Comparison of ENCODE assay signal across 8 mouse cellular contexts in the genomic region with DNA sequence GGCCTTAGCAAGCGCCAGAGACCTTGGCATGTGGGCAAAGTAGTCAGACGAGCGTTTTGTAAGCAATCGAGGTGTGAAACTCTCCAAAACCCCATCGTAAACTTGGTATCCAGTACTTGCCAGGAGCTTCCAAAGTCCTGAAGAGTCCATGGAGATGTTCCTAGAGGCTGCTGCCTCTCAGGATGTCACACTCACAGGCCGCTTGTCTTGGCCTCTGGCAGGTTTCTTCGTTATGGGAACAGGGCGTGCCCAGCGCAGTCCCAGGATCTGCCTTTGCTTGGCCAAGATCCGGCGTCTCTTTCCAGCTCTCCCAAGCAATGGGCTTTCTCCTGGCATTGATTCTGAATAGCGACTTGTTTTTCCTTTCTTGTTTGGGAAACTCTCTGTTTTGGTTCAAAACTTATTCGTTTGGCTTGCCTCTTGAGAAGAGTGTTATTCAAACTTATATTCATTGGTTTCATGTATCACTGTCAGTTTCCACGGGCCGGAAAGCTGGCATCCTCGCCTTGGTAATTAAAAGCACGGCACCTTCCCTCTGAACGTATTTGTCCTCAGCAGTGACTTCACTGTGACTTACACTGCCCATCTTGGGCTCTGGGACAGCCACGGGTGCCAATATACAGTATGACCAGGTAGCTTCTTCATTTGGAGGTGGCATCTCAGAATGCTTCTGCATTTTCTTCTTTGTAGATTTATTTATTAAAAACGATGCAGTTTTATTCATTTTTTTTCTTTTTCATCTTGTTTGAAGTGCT. TPM values are rescaled to one million over a fixed set of nuclear protein-coding genes. Genes with fewer than 3 reads are reported as not detected.
A peak's percentile ranks its signal among the peaks of the same experiment; 100 is the strongest.
DNase-seq lines count a peak whose midpoint lies in the region; ATAC-seq and TF ChIP-seq lines count a peak whose summit lies in the region.

No protein-coding gene starts in this region.

- 17% methylated on average over 20 of the region's 20 CpGs for WGBS in limb, embryonic 10.5 days
- 19% methylated on average over 20 of the region's 20 CpGs for WGBS in midbrain, embryonic 12.5 days

- no peak for ATAC-seq in G1E (ENCODE audit: extremely low read depth, insufficient number of reproducible peaks, low FRiP score, poor library complexity, severe bottlenecking)
- peak; percentile 54; the same call in 1 of the 2 replicates for ATAC-seq in erythroid progenitor cell, adult 5-6 weeks (replicated peaks; ENCODE audit: low FRiP score, poor library complexity, severe bottlenecking)
- ATAC-seq in midbrain, embryonic 12.5 days (ENCODE audit: low FRiP score, low read depth) = no peak

- peak overlapping the region; percentile 75 for H3K9ac ChIP-seq in midbrain, embryonic 12.5 days (replicated peaks)

- H3K4me3 ChIP-seq in G1E (ENCODE audit: low read depth, low read length) = peak overlapping the region; percentile 92
- H3K4me3 ChIP-seq in limb, embryonic 10.5 days = peak overlapping the region; percentile 82
- peak overlapping the region; percentile 85 for H3K4me3 ChIP-seq in midbrain, embryonic 12.5 days

- no peaks in the 10 kb centered on the region for H3K9me3 ChIP-seq in G1E (replicated peaks)
- no peaks in the 10 kb centered on the region for H3K9me3 ChIP-seq in limb, embryonic 10.5 days (replicated peaks)
- no peaks in the 10 kb centered on the region for H3K9me3 ChIP-seq in midbrain, embryonic 12.5 days

- peak overlapping the region; percentile 86 for H3K27ac ChIP-seq in limb, embryonic 10.5 days
- peak overlapping the region; percentile 92 for H3K27ac ChIP-seq in midbrain, embryonic 12.5 days (replicated peaks)

- H3K4me1 ChIP-seq in G1E (ENCODE audit: insufficient read depth, low read depth, low read length) = peaks cover 59% of the 10 kb centered on the region
- H3K4me1 ChIP-seq in limb, embryonic 10.5 days = peaks cover 47% of the 10 kb centered on the region
- H3K4me1 ChIP-seq in midbrain, embryonic 12.5 days = peaks cover 33% of the 10 kb centered on the region

- H3K27me3 ChIP-seq in G1E (ENCODE audit: insufficient read depth, low read length) = no peaks in the 10 kb centered on the region
- no peaks in the 10 kb centered on the region for H3K27me3 ChIP-seq in limb, embryonic 10.5 days (ENCODE audit: low read depth, poor library complexity, severe bottlenecking)
- H3K27me3 ChIP-seq in midbrain, embryonic 12.5 days = no peaks in the 10 kb centered on the region

- DNase-seq in adrenal gland, adult 2 months = peak; percentile 73
- no peak for DNase-seq in adrenal gland, adult 18-20 months (ENCODE audit: low spot score in 2 of 2)
- no peak for DNase-seq in G1E (ENCODE audit: low spot score)
- DNase-seq in heart, postnatal 10 days = peak; percentile 57 to 60
- no peak for DNase-seq in limb, embryonic 10.5 days (ENCODE audit: low spot score)
- DNase-seq in B cell, adult 2 months = no peak

- no peak for TF ChIP-seq CTCF in G1E (IDR thresholded peaks at IDR 0.05; ENCODE audit: low read depth, low read length)

- intact Hi-C loops in heart, postnatal 10 days (cut with DNase I) = loop anchor here (1.0 to 5.0 kb wide), 3 partner anchors 74 to 197 kb away; partner anchors contain the start of gene Gnb1

- peak overlapping the region; percentile 75 for H3K4me2 ChIP-seq in midbrain, embryonic 12.5 days (replicated peaks)

- H3K36me3 ChIP-seq in G1E (replicated peaks) = peaks cover 52% of the 10 kb centered on the region
- H3K36me3 ChIP-seq in limb, embryonic 10.5 days = peaks cover 28% of the 10 kb centered on the region
- peaks cover 18% of the 10 kb centered on the region for H3K36me3 ChIP-seq in midbrain, embryonic 12.5 days

RNA-seq across cellular contexts. Expression of gene Nadk, which starts 2.3 kb away (rescaled TPM):
- total RNA-seq in adrenal gland, adult 2 months (2021) = 100 to 1,000 TPM; 184 to 322 TPM
- 297 and 390 TPM in 2 replicates for polyA plus RNA-seq in adrenal gland, adult 2 months (2012; rRNA removed)
- 100 to 1,000 TPM; 160 to 313 TPM for total RNA-seq in adrenal gland, adult 18-20 months (2021)
- total RNA-seq in G1E (2014; fragmentation: Nextera tagmentation) = 50.4 and 61.6 TPM in 2 replicates
- total RNA-seq in G1E (2017) = 67.5 and 76.3 TPM in 2 replicates
- polyA plus RNA-seq in G1E (2012) = 49.5 and 58.4 TPM in 2 replicates
- total RNA-seq in erythroid progenitor cell, adult 5-6 weeks (2015; ENCODE audit: low replicate concordance) = 25.9 and 26.0 TPM in 2 replicates
- total RNA-seq in erythroid progenitor cell, adult 5-6 weeks (2017; ENCODE audit: low replicate concordance) = 9.9 and 12.9 TPM in 2 replicates
- total RNA-seq in heart, postnatal 10 days (2021) = 10 to 100 TPM; 34.8 to 42.4 TPM
- polyA plus RNA-seq in limb, embryonic 10.5 days (2016; fragmentation: Nextera tagmentation; extraction: Ambion mirVana) = 116 and 119 TPM in 2 replicates
- 92.5 and 96.6 TPM in 2 replicates for polyA plus RNA-seq in midbrain, embryonic 12.5 days (2016; fragmentation: Nextera tagmentation; extraction: Ambion mirVana)

RNA-seq across cellular contexts. Expression of gene Slc35e2, which starts 36.7 kb away (rescaled TPM):
- total RNA-seq in adrenal gland, adult 2 months (2021) = 10 to 100 TPM; 33.6 to 35.9 TPM
- polyA plus RNA-seq in adrenal gland, adult 2 months (2012; rRNA removed) = 17.5 and 29.6 TPM in 2 replicates
- total RNA-seq in adrenal gland, adult 18-20 months (2021) = 10 to 100 TPM; 28.6 to 35.7 TPM
- total RNA-seq in G1E (2014; fragmentation: Nextera tagmentation) = 34.4 and 41.1 TPM in 2 replicates
- total RNA-seq in G1E (2017) = 20.3 and 23.3 TPM in 2 replicates
- polyA plus RNA-seq in G1E (2012) = 2.0 and 2.3 TPM in 2 replicates
- 10.9 and 31.4 TPM in 2 replicates for total RNA-seq in erythroid progenitor cell, adult 5-6 weeks (2015; ENCODE audit: low replicate concordance)
- 12.2 and 14.1 TPM in 2 replicates for total RNA-seq in erythroid progenitor cell, adult 5-6 weeks (2017; ENCODE audit: low replicate concordance)
- 10 to 100 TPM; 12.2 to 13.1 TPM for total RNA-seq in heart, postnatal 10 days (2021)
- 12.2 and 13.6 TPM in 2 replicates for polyA plus RNA-seq in limb, embryonic 10.5 days (2016; fragmentation: Nextera tagmentation; extraction: Ambion mirVana)
- polyA plus RNA-seq in midbrain, embryonic 12.5 days (2016; fragmentation: Nextera tagmentation; extraction: Ambion mirVana) = 15.4 and 17.1 TPM in 2 replicates

Comparison
In these comparisons a context has a peak if more than half of its experiments do, and no peak if none do; other contexts are left out.
1. DNase-seq: peak in adrenal gland, adult 2 months (single experiment) and heart, postnatal 10 days (2 of 2); none in adrenal gland, adult 18-20 months (0 of 2), G1E (single experiment), limb, embryonic 10.5 days (single experiment) and B cell, adult 2 months (0 of 2).
2. Peak in every context shown above with its lines, with median percentiles within 50 percentile points of each other: H3K4me3 ChIP-seq.